Mouse (Mus musculus) ES-E14 (cell line): Measurements from ENCODE around the gene Acsf2. TPM values are rescaled to one million over a fixed set of nuclear protein-coding genes. Genes with fewer than 3 reads are reported as not detected.

Source experiments
- DNase-seq: peaks from one replicate; pipeline ENCODE4 v3.0.0-alpha.2; 2013; ENCODE audit warnings: low read depth, low spot score
- H3K27ac ChIP-seq: 2 replicates; pipeline ENCODE4 v1.5.1; 2012; ENCODE audit warnings: low read depth, mild to moderate bottlenecking, low read length, moderate library complexity, mixed read lengths; ENCODE audit not compliant: poor library complexity, insufficient read depth, severe bottlenecking
- H3K36me3 ChIP-seq: 2 replicates; pipeline ENCODE4 v1.6.1; 2012; ENCODE audit warnings: mild to moderate bottlenecking, low read length, moderate library complexity, mixed read lengths; ENCODE audit not compliant: control insufficient read depth, poor library complexity, insufficient read depth, severe bottlenecking
- H3K4me1 ChIP-seq, 2 experiments: fragments of 150-350 bp in 1 of 2; sonication (generic) in 1 of 2; 2 replicates each; pipeline ENCODE4 v1.6.1; 2012; ENCODE audit warnings: low read length in 2 of 2, mild to moderate bottlenecking in 1 of 2, mixed read lengths in 1 of 2; ENCODE audit not compliant: control insufficient read depth in 2 of 2, insufficient read depth in 2 of 2, poor library complexity in 1 of 2
- H3K4me3 ChIP-seq, 2 experiments: fragments of 150-350 bp in 1 of 2; sonication (generic) in 1 of 2; 2 replicates each; pipeline ENCODE4 v1.5.1; 2012; ENCODE audit warnings: low read length in 2 of 2, low read depth in 1 of 2, mild to moderate bottlenecking in 1 of 2, mixed read lengths in 1 of 2; ENCODE audit not compliant: insufficient read depth in 1 of 2, poor library complexity in 1 of 2, severe bottlenecking in 1 of 2
- H3K9ac ChIP-seq: 2 replicates; pipeline ENCODE4 v1.6.1; 2012; ENCODE audit warnings: low read depth, mild to moderate bottlenecking, low read length, mixed read lengths; ENCODE audit not compliant: poor library complexity, insufficient read depth, severe bottlenecking
- H3K9me3 ChIP-seq: fragments of 150-350 bp; sonication (generic); 2 replicates; pipeline ENCODE4 v1.6.1; 2012; ENCODE audit warnings: low read depth, mild to moderate bottlenecking, low read length; ENCODE audit not compliant: control insufficient read depth, insufficient read depth
- CHD2 ChIP-seq: IDR thresholded peaks from 2 replicates; pipeline ENCODE4 v1.6.1; 2014; ENCODE audit warnings: mild to moderate bottlenecking, low read depth, low read length, inconsistent platforms
- HCFC1 ChIP-seq: IDR thresholded peaks from 2 replicates; pipeline ENCODE4 v1.6.1; 2012; ENCODE audit warnings: low read length, inconsistent platforms, borderline replicate concordance; ENCODE audit not compliant: insufficient read depth
- MAFK ChIP-seq: IDR thresholded peaks from 2 replicates; pipeline ENCODE4 v1.6.1; 2014; ENCODE audit warnings: mild to moderate bottlenecking, low read depth, low read length, inconsistent platforms; ENCODE audit not compliant: insufficient read depth
- ZC3H11A ChIP-seq: IDR thresholded peaks from 2 replicates; pipeline ENCODE4 v1.6.1; 2012; ENCODE audit warnings: low read depth, mild to moderate bottlenecking, inconsistent platforms, low read length, borderline replicate concordance
- ZNF384 ChIP-seq: IDR thresholded peaks from 2 replicates; pipeline ENCODE4 v1.6.1; 2012; ENCODE audit warnings: low read depth, low read length, inconsistent platforms
- in situ Hi-C, 2 experiments: fragments of 600-800 bp; cut with MboI; formaldehyde crosslinking; loops; one replicate each; pipeline ENCODE4 v1.15.1; 2025; ENCODE audit warnings: low sequenced_read_pairs in 2 of 2, inconsistent platforms in 1 of 2; ENCODE audit not compliant: unreplicated experiment in 2 of 2
- total RNA-seq: library from RNA; depleted of rRNA; stranded (reverse); fragments of 300-350 nt; gene quantifications from 2 replicates; pipeline ENCODE4 v1.2.3, GENCODE M21; 2012

Gene Acsf2
- total RNA-seq, 1 experiment = 7.4 TPM

- no peak for DNase-seq
- peak overlapping the region; percentile 88 to 98 for H3K4me3 ChIP-seq
- peaks cover 28% of the 10 kb centered on the region for H3K36me3 ChIP-seq
- in situ Hi-C loops = no loop called here
- TF ChIP-seq CHD2 = no peak
- no peak for TF ChIP-seq MAFK
- TF ChIP-seq ZNF384 = no peak
- TF ChIP-seq ZC3H11A = no peak
- peak overlapping the region; percentile 48 for H3K27ac ChIP-seq
- no peaks in the 10 kb centered on the region for H3K9me3 ChIP-seq
- H3K4me1 ChIP-seq = peaks cover 2 to 12% of the 10 kb centered on the region in 2 experiments; a peak in 3 of 4 replicates
- peak overlapping the region; percentile 93 for H3K9ac ChIP-seq
Measured at GRCm38 (mm10) chr11:94629884-94630198, 28.2 kb upstream of the Acsf2 start.

DNA sequence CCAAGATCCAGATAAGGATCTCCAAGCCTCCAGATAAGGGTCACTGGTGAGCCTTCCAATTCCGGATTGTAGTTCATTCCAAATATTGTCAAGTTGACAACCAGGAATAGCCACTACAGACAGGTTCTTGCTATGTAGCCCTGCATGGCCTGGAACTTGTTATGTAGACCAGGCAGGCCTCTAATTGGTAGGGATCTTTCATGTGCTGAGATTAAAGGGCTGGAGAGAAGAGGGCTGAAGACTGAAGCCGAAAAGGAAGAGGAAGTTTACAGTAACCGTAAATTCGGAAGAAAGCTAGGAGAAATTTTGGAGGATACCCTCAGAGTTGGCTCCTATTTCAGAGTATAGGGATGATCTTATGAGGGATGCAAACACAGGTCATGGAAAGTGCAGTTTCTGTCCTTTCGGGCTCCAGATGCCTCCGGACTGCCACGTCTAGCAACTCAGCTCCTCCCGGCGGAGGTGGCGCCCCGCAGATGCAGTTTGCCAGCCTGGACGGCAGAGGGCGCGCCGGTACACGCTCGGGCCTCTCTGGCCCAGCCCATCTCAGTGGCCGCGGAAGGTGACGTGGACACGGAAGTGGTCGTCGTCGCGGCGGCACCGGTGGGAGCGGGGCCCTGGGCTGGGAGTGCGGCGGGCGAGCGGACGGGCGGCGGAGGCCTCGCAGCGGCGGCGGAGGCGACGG lies 27.7 kb upstream of the Acsf2 start, which contains the start of gene Lrrc59:
Lrrc59 (plus strand) TSS at position 569 of the 685 bp plus-strand sequence.
- Histone ChIP-seq H3K9me3 (no peaks in the 10 kb centered on the region), H3K27ac (peak within 1 kb of the TSS; percentile 48), H3K36me3 (peaks cover 23% of the 10 kb centered on the region), H3K4me3 (peak within 1 kb of the TSS; percentile 88 to 98), H3K9ac (peak within 1 kb of the TSS; percentile 93), H3K4me1 (peaks cover 2 to 12% of the 10 kb centered on the region in 2 experiments; a peak in 3 of 4 replicates)
- TF ChIP-seq HCFC1 (peak; percentile 75), CHD2 (no peak)
- DNase-seq = peak; percentile 75
- in situ Hi-C loops = no loop called here

- Histone ChIP-seq H3K9me3 (no peaks in the 10 kb centered on the region), H3K36me3 (no peaks in the 10 kb centered on the region), H3K27ac (no peak overlapping the region), H3K9ac (no peak overlapping the region), H3K4me1 (peaks cover 0 to 2% of the 10 kb centered on the region in 2 experiments; a peak in 1 of 4 replicates), H3K4me3 (no peak overlapping the region)
- in situ Hi-C loops = no loop called here
- no peak for TF ChIP-seq CHD2
- TF ChIP-seq MAFK = 0 out of 2 replicates have a peak, but pooled peaks have one; percentile 26
- no peak for TF ChIP-seq HCFC1
- DNase-seq = no peak
Measured at GRCm38 (mm10) chr11:94622162-94622561, 20.5 kb upstream of the Acsf2 start.

- Histone ChIP-seq H3K4me3 (no peak overlapping the region), H3K9ac (no peak overlapping the region), H3K27ac (no peak overlapping the region; the same call in 1 of the 2 replicates), H3K9me3 (no peaks in the 10 kb centered on the region), H3K4me1 (peaks cover 0 to 2% of the 10 kb centered on the region in 2 experiments; a peak in 1 of 4 replicates), H3K36me3 (no peaks in the 10 kb centered on the region)
- peak; percentile 66 for TF ChIP-seq ZNF384
- TF ChIP-seq MAFK = no peak
- no peak for TF ChIP-seq CHD2
- no peak for DNase-seq
- in situ Hi-C loops = no loop called here
Measured at GRCm38 (mm10) chr11:94621458-94621852, 19.8 kb upstream of the Acsf2 start.

GRCm38 (mm10) chr11:94620766-94621457 lies 19.2 kb upstream of the Acsf2 start:
- DNase-seq = no peak
- no peak for TF ChIP-seq MAFK
- H3K27ac ChIP-seq = no peak overlapping the region; the same call in 1 of the 2 replicates

More at GRCm38 (mm10) chr11:94620766-94621457, 19.2 kb upstream of the Acsf2 start:
- Histone ChIP-seq H3K9ac (no peak overlapping the region), H3K36me3 (no peaks in the 10 kb centered on the region), H3K4me1 (peaks cover 0 to 2% of the 10 kb centered on the region in 2 experiments; a peak in 1 of 4 replicates), H3K9me3 (no peaks in the 10 kb centered on the region), H3K4me3 (no peak overlapping the region)
- in situ Hi-C loops = no loop called here
